Mouse (Mus musculus): Measurements from ENCODE around the gene Fgd1.

- no peak for TF ChIP-seq CTCF (IDR thresholded peaks at IDR 0.05; ENCODE audit: extremely low read depth, insufficient read length, insufficient replicate concordance, low read depth, low read length)
- TF ChIP-seq POLR2A (IDR thresholded peaks at IDR 0.05; ENCODE audit: low read depth, low read length): no peak
Observed at GRCm38 (mm10) chrX:151055559-151055958, 9.6 kb downstream of the Fgd1 start.
